Mouse (Mus musculus) Muller cell, postnatal 12 days (primary cell): Measurements from ENCODE around the gene Zfp664.
A peak's percentile ranks its signal among the peaks of the same experiment; 100 is the strongest.

ENCODE experiments used
- DNase-seq: peaks from one replicate; pipeline ENCODE4 v3.0.0-alpha.2; 2015; ENCODE audit errors: inconsistent ontology term

Zfp664 gene

GRCm38 (mm10) chr5:124872033-124872432 is 9.5 kb downstream of the Zfp664 start:
- peak; percentile 54 for DNase-seq

DNA sequence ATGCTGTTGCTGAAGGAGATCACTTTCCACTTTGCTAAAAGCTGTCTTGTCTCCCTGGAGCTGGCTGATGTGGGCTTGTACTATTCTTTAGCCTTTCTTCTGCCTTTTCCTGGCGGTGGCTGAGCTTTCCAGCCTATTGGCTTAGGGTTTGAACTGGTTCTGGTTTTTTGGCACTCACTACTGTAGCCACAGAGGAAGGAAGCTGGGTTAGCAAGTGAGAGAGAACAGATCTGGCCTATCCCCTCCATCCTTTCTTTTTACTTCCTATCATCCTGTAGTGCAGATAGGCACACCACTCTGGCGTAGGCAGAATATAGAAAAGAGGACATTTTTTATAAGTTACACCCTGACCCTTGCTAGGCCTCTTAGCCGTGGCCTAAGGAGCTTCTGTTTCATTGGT is 10.6 kb downstream of the Zfp664 start:
- no peak for DNase-seq

- peak; percentile 47 for DNase-seq
These were observed 11.6 kb downstream of the Zfp664 start for GRCm38 (mm10) chr5:124873890-124874601.

DNA sequence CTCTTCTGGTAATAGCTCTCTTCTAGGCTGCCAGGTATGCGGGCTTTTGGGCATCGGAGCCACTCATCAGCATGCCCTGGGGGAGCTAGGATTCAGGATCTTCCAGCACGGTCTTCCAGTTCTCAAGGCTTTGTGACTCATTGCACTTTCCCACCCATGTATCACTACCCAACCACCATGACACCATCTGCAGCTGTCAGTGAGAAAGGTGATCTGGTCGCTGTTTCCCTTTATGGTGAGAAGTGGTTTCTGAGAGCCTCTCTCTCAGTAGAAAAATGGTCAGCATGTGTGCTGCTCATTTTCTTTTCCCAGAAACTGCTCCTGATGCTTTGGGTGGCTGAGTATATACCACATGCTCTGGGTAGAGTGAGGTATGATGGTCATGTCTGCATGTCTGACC is 16.8 kb downstream of the Zfp664 start:
- DNase-seq: no peak

GRCm38 (mm10) chr5:124879801-124880200 is 17.3 kb downstream of the Zfp664 start:
- no peak for DNase-seq

DNA sequence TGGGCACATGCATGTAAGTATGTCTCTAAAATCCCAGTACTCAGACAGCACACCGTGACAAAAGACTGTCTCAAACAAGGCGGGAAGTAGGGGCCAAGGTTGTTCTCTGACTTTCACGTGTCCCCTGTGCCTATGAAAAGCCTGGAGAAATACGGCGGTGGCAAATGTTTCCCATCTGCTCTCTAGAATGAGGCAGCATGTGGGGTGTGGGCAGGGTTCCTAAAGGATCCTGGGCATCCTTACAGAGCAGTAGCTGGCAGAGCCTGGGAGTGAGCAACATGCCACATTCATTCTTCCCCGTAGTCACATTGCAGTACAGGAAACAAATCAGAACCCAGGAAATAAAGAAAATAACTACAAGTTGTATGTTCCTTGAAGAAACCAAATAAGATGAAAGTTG is 21.4 kb downstream of the Zfp664 start:
- DNase-seq: no peak

- no peak for DNase-seq
These were observed 26.2 kb downstream of the Zfp664 start for GRCm38 (mm10) chr5:124888661-124889060.

DNA sequence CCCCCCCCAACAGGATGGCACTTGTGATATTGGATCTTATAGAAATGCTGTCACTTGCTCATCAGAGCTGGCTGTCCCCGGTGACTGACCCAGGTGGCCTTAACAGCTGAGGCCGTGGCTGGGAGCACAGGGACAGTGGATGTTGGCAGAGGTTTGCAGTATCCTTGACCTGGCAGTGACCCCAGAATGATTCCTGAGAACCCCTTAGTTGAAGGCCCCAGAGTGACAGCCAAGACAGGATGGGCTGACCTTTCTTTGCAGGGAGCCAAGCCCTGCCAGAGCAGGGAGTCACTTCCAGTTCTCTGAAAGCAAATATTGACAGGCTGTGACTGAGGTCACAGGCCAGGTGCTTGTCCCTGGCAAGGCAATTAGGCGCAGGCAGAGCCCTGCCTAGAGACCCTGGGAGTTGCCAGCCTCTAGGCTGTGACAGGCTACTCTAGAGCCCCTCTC is 29.5 kb downstream of the Zfp664 start:
- no peak for DNase-seq

GRCm38 (mm10) chr5:124896135-124896534 is 33.6 kb downstream of the Zfp664 start:
- DNase-seq: no peak

DNA sequence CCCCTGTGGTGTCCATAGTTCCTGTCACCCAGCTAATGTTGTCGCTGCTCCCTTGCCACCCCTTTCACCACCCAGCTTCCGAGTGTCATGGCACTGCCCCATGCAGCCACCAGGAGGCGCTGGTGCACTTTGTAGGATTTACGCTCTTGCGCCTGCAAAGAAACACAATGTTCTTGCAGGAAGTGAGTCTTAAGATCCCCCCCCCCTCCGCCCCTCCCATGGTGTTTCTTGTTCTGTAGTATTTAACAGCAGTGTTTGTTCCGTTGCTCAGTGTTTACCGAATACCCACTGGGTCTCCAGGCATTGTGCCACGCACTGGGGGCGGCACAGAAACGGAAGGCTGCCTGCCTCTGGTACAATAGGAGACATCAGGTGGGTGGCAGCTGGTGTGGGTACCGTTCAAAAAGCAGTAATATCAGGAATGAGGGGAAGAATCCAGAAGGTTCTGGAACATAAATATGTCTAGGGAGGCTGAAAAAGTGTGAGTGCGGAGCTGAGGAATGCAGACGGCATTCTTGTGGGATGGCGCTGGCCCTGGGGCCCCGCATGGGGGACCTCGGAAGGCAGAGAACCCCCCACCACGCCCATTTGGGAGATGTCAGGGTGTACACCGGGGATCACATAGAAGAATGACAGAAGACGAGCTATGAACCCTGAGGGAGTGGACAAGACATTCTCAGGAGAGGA is 37.6 kb downstream of the Zfp664 start:
- DNase-seq: peak; percentile 89

DNA sequence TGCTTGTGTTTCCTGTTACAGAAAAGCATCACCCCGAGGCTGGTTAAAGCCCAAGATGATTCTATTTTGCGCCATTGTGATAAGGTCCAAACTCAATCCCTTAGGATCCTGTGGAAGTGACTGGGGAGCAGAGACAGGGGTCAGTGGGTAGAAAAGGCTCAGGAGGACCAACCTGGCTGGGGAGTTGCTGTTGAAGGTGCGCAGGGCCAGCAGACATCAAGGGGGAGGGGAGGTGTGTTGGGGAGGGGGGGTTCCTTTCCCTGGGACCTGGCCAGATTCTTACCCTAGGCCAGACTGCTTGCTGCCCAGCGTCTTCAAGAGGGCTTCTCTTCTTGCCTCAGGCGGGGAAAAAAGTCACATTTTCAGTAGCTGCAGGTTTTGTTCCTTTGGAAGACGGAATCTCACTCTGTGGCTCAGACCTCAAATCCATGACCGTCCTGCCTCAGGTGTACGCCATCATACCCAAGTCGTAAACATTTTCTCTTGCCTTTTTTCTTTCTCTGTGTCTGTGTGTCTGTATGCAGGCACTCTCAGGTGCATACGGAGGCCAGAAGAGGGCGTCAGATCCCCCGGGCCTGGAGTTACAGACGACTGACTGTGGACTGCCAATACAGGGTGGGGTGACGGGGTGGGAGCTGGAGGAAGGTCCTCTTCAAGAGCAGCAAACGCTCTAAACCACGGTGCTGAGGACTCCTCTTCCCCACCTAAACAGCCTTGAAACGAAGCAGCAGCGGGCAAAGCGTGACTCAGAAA is 38.4 kb downstream of the Zfp664 start:
- no peak for DNase-seq

DNA sequence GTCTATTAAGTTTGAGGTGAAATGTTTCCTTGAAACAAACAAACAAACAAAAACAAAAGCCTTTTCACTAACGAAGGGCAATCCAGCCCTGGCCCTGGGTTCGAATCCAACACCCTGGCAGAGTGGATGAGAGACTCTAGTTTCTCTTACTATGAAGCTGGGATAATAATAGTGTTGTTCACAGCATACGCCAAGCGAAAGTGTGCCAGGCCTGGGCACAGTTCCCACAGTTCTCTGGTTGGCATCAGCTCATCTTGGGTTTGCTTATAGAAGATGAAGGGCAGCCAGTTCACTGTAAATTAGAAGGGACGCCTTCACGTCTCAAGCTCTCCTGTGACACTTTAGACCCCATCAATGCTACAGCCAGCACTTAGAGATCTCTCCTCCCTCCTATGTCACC is 39.2 kb downstream of the Zfp664 start:
- DNase-seq: peak; percentile 32

GRCm38 (mm10) chr5:124902195-124902594 is 39.7 kb downstream of the Zfp664 start:
- DNase-seq: no peak

DNA sequence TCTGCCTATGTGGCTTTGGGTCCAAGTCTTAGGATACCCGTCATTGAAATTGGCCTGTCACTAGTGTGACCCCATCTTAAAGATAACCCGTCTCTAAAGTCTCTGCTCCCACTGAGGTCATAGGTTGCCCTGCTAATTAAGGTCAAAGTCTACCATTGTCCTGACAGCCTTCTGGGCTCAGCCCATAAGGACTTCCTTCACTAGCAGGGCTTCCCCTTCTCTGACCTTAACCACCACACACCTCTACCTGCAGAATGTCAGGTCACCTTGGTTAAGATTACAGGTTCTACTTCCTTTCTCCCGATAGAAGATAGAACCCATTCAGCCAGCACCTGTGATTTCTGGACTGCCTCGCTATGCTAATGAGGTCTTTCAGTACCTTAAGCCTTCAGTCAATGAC is 41.4 kb downstream of the Zfp664 start:
- DNase-seq: no peak

DNA sequence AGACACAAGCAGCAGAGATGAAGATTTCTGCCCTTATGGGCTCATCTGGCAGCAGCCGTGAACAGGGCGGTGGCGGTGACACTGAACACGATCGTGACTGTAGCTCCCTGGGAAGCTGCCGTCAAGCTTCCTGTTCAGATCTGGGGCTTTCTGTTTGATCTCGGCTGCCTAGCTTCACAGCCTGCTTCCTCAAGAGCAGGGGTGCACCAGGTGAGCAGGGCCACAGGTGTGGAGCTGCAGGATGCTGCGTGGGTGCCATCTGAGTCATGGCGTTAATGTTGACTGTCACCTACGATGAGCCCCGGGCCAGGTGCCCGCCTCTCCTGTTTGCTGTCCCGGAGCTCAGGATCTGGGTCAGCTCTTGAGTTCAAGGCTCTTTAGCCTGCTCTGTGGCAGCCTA is 44.4 kb downstream of the Zfp664 start:
- DNase-seq: no peak

DNA sequence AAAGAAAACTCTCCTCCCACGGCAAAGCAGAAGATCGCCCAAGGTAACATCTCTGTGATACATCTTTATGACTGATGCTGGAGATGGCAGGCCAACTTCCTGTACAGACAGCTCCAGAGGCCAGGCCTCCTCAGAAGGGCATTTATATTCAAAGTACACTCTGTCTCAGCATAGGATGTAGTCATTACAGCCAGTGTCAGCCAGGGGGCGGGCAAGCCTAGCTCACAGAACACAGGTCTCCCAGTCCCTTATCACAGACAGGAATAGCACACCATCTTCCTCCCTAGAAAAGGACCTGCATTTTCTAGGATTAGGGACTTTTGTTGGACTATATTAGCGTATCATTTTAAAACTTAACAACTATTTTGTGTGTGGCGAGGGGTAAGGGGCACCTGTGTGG is 46.4 kb downstream of the Zfp664 start:
- peak; percentile 77 for DNase-seq

DNA sequence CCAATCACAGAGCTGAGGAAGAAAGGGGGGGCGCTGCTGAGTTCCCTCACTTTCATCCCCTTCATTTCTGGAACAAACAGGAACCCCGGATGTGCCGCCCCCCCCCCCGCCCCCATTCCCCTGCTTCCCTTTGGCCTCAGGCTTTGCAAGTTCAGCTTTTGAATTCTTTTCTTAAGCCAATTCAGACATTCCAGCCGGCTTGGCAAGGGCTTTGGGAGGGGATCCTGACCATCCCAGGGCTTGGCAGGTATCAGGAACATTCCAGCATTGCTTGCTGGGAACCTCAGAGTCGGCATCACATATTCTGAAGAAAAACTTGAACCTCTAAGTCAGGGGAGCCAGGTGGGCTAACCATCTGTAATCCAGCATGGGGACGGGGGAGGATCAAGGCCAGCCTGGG is 49.8 kb downstream of the Zfp664 start:
- peak; percentile 74 for DNase-seq

- DNase-seq: no peak
These were observed 50.7 kb downstream of the Zfp664 start for GRCm38 (mm10) chr5:124912946-124913933.

- peak; percentile 91 for DNase-seq
These were observed 57.3 kb downstream of the Zfp664 start for GRCm38 (mm10) chr5:124919798-124920197.

- peak; percentile 41 for DNase-seq
These were observed 58.9 kb downstream of the Zfp664 start for GRCm38 (mm10) chr5:124921410-124921809.
